Mouse (Mus musculus) midbrain, embryonic 13.5 days (tissue): ENCODE data around the gene Tfr2. TPM values are rescaled to one million over a fixed set of nuclear protein-coding genes. Genes with fewer than 3 reads are reported as not detected.

Experiments used
- ATAC-seq: fragments of 200-750 bp; cut with Nextera tagmentation; 2 replicates; pipeline ENCODE4 v1.8.0; 2017; ENCODE audit warnings: mild to moderate bottlenecking, moderate TSS enrichment, moderate library complexity
- H3K27ac ChIP-seq: fragments of 300-500 bp; sonication (generic); 2 replicates; pipeline ENCODE4 v1.5.1; 2015; ENCODE audit warnings: inconsistent platforms, mild to moderate bottlenecking, moderate library complexity
- H3K27me3 ChIP-seq: fragments of 300-500 bp; sonication (generic); 2 replicates; pipeline ENCODE4 v1.6.1; 2015; ENCODE audit warnings: mild to moderate bottlenecking, inconsistent platforms
- H3K36me3 ChIP-seq: fragments of 300-500 bp; sonication (generic); 2 replicates; pipeline ENCODE4 v1.6.1; 2015; ENCODE audit warnings: mild to moderate bottlenecking, inconsistent platforms
- H3K4me1 ChIP-seq: fragments of 300-500 bp; sonication (generic); replicated peaks from 2 replicates; pipeline ENCODE4 v1.6.1; 2015; ENCODE audit warnings: inconsistent platforms
- H3K4me2 ChIP-seq: fragments of 300-500 bp; sonication (generic); replicated peaks from 2 replicates; pipeline ENCODE4 v1.6.1; 2015; ENCODE audit warnings: moderate library complexity, mild to moderate bottlenecking, inconsistent platforms
- H3K4me3 ChIP-seq: fragments of 300-500 bp; sonication (generic); replicated peaks from 2 replicates; pipeline ENCODE4 v1.5.1; 2015; ENCODE audit warnings: mild to moderate bottlenecking, inconsistent platforms
- H3K9ac ChIP-seq: fragments of 300-500 bp; sonication (generic); replicated peaks from 2 replicates; pipeline ENCODE4 v1.6.1; 2015; ENCODE audit warnings: mild to moderate bottlenecking, inconsistent platforms
- H3K9me3 ChIP-seq: fragments of 300-500 bp; sonication (generic); 2 replicates; pipeline ENCODE4 v1.6.1; 2016; ENCODE audit warnings: mild to moderate bottlenecking, inconsistent platforms
- WGBS: fragments of 180-500 bp; shearing (Covaris S2); methylation state at CpG from one replicate; pipeline ENCODE4 v1.1.7; 2015; 5-methylcytosine and 5-hydroxymethylcytosine counted together
- polyA plus RNA-seq: library from polyadenylated mRNA; unstranded; fragments of >200 nt; fragmentation: Nextera tagmentation; extraction: Ambion mirVana; gene quantifications from 2 replicates; pipeline ENCODE4 v1.2.1, GENCODE M21; 2015

The Tfr2 gene
- polyA plus RNA-seq, 1 experiment from 2014 or later = 3.6 TPM

DNA sequence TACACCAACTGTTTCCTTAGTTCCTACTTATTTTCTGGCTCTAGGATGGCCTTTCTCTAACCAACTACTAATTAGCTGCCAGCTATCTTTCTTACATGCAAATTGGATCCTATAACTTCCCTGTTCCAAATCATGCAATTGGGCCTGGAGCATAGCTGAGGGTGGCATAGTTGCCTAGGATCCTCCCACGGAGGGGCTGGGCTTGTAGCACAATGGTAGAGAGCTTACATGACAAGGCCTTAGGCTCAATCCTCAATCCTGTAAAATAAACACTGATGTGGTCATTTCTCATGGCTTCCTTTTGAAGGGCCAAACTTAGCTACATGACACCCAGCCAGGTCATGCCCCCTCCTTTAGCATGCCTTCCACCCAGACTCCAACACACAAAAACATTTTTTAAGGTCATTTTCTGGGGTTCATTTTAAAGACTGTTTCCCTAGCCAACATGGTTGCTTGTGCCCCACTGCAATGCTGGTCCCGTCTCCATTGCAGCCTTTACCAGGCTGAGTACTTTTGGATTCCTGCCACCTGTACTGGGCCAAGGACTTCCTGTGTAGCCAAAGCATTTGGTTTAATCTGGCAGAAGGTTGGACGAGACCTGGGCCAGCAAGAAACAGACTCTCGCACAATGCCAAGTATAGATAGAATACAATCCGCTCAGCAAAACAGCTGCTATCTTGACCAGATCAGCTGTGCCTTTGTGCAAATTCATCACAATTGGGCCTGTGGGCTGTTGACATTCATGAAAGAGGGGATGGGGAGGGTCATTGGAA lies 27.7 kb upstream of the Tfr2 start:
- Histone ChIP-seq H3K27ac (no peak overlapping the region), H3K9me3 (no peaks in the 10 kb centered on the region), H3K4me3 (no peak overlapping the region), H3K4me1 (peaks cover 7% of the 10 kb centered on the region; the same call in 1 of the 2 replicates), H3K36me3 (no peaks in the 10 kb centered on the region), H3K4me2 (no peak overlapping the region), H3K9ac (no peak overlapping the region), H3K27me3 (no peaks in the 10 kb centered on the region)
- WGBS = 72% methylated on average over 5 of the region's 5 CpGs
- no peak for ATAC-seq

DNA sequence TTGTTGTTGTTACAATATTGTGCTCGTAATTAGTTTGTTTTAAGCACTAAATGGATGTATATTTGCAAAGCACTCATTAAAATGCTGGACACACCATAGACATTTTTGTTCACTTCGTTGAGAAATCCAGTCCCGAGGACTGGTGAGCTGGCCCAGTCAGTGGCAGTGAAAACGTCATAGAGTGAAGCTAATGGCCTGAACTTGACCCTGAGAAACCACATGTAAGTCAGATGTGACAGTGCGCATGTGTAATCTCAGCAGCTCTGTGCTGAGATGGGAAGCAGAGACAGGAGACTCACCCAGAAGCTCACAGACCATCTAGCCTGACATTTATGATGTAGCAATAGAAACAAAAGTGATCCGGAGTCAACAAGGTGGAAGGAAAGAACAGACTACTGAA lies 24.7 kb upstream of the Tfr2 start:
- 71% methylated on average over 6 of the region's 6 CpGs for WGBS
- H3K9me3 ChIP-seq = no peaks in the 10 kb centered on the region
- no peak overlapping the region for H3K27ac ChIP-seq
- no peak overlapping the region for H3K4me2 ChIP-seq
- no peak overlapping the region for H3K4me3 ChIP-seq
- no peak for ATAC-seq
- H3K36me3 ChIP-seq = no peaks in the 10 kb centered on the region
- H3K9ac ChIP-seq = no peak overlapping the region
- H3K27me3 ChIP-seq = no peaks in the 10 kb centered on the region
- no peaks in the 10 kb centered on the region for H3K4me1 ChIP-seq

DNA sequence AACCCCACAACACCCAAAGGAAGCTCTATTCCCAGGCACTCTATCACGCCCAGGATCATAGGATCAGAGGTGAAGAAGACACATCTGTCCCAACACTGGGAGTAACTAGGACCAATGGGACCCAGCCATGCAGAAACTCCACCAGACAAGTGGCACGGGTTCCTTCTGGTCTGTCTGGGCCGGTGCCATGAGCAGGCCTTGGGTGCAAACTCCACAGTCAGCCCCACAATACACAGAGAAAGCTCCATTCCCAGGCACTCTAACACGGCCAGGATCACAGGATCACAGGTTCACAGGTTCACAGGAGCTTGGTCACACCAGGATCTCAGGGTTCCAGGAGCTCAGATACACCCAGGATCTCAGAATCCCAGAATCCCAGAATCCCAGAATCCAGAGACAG lies 24.0 kb upstream of the Tfr2 start:
- H3K27me3 ChIP-seq = no peaks in the 10 kb centered on the region
- H3K4me1 ChIP-seq = no peaks in the 10 kb centered on the region
- no peaks in the 10 kb centered on the region for H3K36me3 ChIP-seq
- H3K4me2 ChIP-seq = no peak overlapping the region
- no peak overlapping the region for H3K4me3 ChIP-seq
- 71% methylated on average over 4 of the region's 4 CpGs for WGBS
- no peak for ATAC-seq
- no peak overlapping the region for H3K27ac ChIP-seq
- no peaks in the 10 kb centered on the region for H3K9me3 ChIP-seq
- H3K9ac ChIP-seq = no peak overlapping the region

DNA sequence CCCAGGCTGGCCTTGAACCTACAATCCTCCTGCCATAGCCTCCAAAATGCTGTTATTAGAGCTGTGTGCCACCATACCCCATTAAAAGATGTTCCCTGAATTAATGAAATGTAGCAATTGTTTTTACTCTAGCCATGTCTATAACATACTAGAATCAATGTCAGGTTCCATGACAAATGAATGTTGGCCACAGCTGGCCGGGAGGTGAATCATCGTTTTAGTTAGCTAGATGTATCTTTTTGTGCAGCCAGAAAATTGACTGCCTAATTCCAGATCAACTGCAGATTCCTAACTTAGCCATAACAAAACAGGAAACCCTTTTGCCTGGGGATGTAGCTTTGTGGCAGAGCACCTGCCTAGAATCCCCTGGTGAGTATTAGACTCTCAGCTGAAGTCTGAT lies 19.8 kb upstream of the Tfr2 start:
- Histone ChIP-seq H3K36me3 (no peaks in the 10 kb centered on the region), H3K9me3 (no peaks in the 10 kb centered on the region), H3K4me3 (no peak overlapping the region), H3K27ac (no peak overlapping the region), H3K9ac (no peak overlapping the region), H3K4me2 (no peak overlapping the region), H3K4me1 (peaks cover 11% of the 10 kb centered on the region), H3K27me3 (no peaks in the 10 kb centered on the region)
- ATAC-seq = no peak
- 88% methylated on average over 2 of the region's 2 CpGs for WGBS

DNA sequence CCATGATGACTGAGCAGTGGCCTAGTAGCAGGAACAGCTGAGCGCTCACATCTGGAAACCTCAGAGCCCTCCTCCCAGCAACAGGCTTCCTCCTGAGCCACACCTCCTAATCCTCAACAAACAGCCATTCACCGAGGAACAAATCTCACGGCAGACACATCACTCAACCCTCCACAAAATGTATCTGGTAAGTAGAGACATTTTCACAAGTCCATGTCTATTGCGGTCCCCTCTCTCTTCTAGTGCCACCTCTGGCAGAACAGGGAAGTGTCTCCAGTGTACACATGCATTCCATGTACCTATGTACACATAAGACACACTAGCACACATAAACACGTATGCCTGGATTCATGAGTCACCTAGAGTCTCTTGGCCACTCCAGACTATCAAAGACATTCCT lies 18.5 kb upstream of the Tfr2 start:
- Histone ChIP-seq H3K4me1 (peaks cover 13% of the 10 kb centered on the region), H3K27ac (no peak overlapping the region)
- WGBS = 70% methylated on average over 5 of the region's 5 CpGs

DNA sequence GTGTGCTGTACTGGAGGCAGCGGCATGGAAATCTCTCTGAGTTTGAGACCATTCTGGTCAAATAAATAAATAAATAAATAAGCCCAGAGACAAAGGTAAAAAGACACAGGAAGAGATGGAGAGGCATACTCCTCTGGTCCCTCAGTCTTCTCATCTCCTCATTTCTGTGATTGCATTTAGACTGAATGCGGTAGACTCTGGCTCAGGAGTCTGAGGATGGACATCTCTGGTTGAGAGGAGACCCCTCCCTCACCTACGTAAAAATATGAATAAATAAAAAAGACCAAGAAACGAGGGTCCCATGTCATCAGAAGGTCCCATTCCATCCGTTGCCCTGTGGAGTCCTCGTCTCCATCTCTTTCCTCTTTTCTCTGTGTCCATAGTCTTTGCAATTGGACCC lies 16.6 kb upstream of the Tfr2 start:
- Histone ChIP-seq H3K4me2 (peak overlapping the region; percentile 74), H3K27me3 (no peaks in the 10 kb centered on the region), H3K4me3 (peak overlapping the region; percentile 71), H3K9ac (peak overlapping the region; percentile 87), H3K9me3 (no peaks in the 10 kb centered on the region), H3K4me1 (peaks cover 13% of the 10 kb centered on the region), H3K36me3 (no peaks in the 10 kb centered on the region), H3K27ac (peak overlapping the region; percentile 79)
- WGBS = 24% methylated on average over 6 of the region's 6 CpGs
- peak; percentile 57; the same call in 1 of the 2 replicates for ATAC-seq

More for the DNA sequence above, 18.5 kb upstream of the Tfr2 start:
- no peak for ATAC-seq
- Histone ChIP-seq H3K27me3 (no peaks in the 10 kb centered on the region), H3K4me3 (no peak overlapping the region), H3K9me3 (no peaks in the 10 kb centered on the region), H3K9ac (no peak overlapping the region), H3K4me2 (no peak overlapping the region), H3K36me3 (no peaks in the 10 kb centered on the region)

DNA sequence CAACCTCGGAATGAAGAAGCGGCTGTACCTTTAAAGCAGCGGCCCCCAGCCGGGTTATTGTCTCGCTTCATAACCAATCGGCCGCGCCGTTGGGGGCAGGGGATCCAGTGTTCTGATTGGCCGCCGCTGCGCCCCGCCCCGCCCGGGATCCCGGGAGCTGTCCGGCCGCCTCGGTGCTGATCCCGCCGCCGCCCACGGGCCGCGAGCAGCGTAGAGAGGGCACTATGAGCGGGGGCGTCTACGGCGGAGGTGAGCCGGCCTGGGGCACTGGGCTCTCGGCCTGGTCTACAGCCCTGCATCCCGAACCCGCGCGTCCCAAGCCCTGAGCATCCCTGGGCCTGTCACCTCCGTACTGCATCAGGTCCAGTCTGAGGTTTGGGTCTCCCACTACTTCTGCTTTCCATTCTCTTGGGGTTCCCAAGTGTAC lies 16.2 kb upstream of the Tfr2 start, which contains the start of gene Actl6b:
Gene Actl6b, plus strand, starts transcription at position 107 of the 427 bp plus-strand sequence.
- no peaks in the 10 kb centered on the region for H3K36me3 ChIP-seq
- H3K9me3 ChIP-seq = no peaks in the 10 kb centered on the region
- no peaks in the 10 kb centered on the region for H3K27me3 ChIP-seq
- ATAC-seq = peak; percentile 95
- peak within 1 kb of the TSS; percentile 74 for H3K4me2 ChIP-seq
- H3K4me1 ChIP-seq = peaks cover 13% of the 10 kb centered on the region
- WGBS = 1% methylated on average over 24 of the region's 37 CpGs
- peak within 1 kb of the TSS; percentile 87 for H3K9ac ChIP-seq
- peak within 1 kb of the TSS; percentile 79 for H3K27ac ChIP-seq
- peak within 1 kb of the TSS; percentile 71 for H3K4me3 ChIP-seq

DNA sequence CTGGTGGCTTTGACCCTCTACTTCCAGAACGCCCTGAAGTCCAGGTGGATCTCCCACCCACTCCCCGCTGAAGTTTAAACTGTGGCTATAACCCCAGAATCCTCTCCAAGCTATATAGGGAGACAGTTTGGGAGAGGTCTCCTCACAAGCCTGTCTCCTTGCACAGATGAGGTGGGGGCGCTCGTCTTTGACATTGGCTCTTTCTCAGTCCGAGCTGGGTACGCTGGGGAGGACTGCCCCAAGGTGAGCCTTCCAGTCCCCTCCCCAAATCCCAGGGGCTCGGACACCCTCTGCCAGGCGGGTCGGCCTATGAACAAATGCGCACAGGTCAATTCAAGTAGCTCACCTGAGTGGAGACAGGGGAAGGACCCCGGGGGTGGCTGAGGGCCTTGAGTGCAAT lies 15.7 kb upstream of the Tfr2 start:
- Histone ChIP-seq H3K36me3 (no peaks in the 10 kb centered on the region), H3K27me3 (no peaks in the 10 kb centered on the region), H3K4me1 (peaks cover 13% of the 10 kb centered on the region), H3K4me2 (peak overlapping the region; percentile 74), H3K27ac (peak overlapping the region; percentile 79), H3K4me3 (peak overlapping the region; percentile 71), H3K9me3 (no peaks in the 10 kb centered on the region), H3K9ac (peak overlapping the region; percentile 87)
- ATAC-seq = peak; percentile 60
- 53% methylated on average over 11 of the region's 11 CpGs for WGBS

DNA sequence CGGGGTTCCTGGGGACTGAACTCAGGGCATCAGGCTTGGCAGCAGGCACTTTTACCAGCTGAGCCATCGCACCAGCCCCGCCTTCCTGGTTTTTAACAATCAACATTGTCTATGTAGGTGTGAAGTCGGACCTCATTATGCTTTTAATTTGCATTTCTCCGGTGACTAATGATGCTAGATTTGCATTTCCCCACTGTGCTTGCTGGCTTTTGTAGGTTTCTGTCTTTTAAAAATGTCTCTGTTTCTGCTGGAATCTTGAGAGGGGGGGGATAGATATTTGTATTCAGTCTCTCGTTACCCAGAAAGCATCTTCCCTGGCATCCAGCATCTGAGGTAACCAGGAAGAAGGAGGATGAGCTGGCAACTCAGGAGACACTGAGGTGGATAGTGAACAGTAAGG lies 8.1 kb upstream of the Tfr2 start:
- H3K27me3 ChIP-seq = 0 out of 2 replicates have a peak, but pooled peaks cover 4% of the 10 kb centered on the region
- no peak overlapping the region for H3K9ac ChIP-seq
- no peak overlapping the region for H3K4me3 ChIP-seq
- H3K4me1 ChIP-seq = no peaks in the 10 kb centered on the region
- no peak overlapping the region for H3K4me2 ChIP-seq
- ATAC-seq = no peak
- no peaks in the 10 kb centered on the region for H3K9me3 ChIP-seq
- no peak overlapping the region for H3K27ac ChIP-seq
- WGBS = 78% methylated on average over 6 of the region's 6 CpGs
- peaks cover 32% of the 10 kb centered on the region for H3K36me3 ChIP-seq

DNA sequence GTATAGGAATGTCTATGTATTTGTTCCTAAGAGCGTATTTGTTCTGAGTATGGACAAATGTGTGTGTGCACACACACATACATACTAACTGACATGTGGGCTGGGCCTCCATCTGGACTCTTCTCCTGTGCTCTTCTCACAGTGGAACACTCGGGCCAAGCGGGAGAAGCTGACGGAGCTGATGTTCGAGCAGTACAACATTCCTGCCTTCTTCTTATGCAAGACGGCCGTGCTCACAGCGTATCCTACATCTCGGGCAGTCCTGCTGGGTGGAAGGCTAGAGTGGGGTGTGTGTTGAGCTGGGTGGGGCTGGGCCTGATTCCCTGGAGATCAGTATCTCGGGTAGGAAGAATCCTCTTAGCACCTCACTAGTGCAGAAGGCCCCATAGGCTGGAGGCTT lies 6.7 kb upstream of the Tfr2 start:
- ATAC-seq = no peak
- Histone ChIP-seq H3K27ac (no peak overlapping the region), H3K9ac (no peak overlapping the region), H3K4me2 (no peak overlapping the region), H3K36me3 (peaks cover 44% of the 10 kb centered on the region), H3K9me3 (no peaks in the 10 kb centered on the region), H3K4me3 (no peak overlapping the region), H3K4me1 (no peaks in the 10 kb centered on the region), H3K27me3 (0 out of 2 replicates have a peak, but pooled peaks cover 4% of the 10 kb centered on the region)
- WGBS = 76% methylated on average over 10 of the region's 10 CpGs

DNA sequence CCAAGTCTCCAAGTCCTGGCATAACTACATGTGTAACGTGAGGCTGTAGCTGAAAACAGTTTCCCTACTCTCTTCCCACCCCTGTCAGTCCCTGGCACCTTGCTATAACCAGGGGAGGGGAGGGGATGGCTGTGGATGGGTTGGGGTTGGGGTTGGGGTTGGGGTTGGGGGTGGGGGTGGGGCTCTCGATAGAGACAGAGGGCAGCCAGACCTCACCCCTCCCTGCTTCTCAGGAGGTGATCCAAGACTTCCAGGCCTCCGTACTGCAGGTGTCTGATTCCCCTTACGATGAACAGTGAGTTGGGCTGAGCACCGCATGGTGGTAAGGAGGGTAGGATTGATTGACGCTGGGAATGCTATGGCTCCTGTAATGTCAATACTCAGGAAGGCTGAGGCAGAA lies 3.9 kb upstream of the Tfr2 start:
- H3K27ac ChIP-seq = no peak overlapping the region
- 82% methylated on average over 6 of the region's 6 CpGs for WGBS

DNA sequence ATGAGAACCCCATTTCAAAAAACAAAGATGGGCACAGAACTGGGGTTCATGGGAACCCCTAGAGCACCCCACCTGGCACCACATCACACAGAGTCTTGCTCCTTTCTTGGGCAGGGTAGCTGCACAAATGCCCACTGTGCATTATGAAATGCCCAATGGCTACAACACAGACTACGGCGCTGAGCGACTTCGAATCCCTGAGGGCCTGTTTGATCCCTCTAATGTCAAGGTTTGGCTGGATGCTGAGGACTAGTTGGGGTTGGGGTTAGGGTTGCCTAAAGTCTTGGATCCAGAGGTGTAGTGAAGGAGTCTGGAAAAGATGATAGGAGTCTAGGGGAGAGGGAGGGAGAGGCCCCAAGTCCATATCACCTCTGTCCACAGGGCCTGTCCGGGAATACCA lies 3.2 kb upstream of the Tfr2 start:
- H3K4me3 ChIP-seq = no peak overlapping the region
- no peaks in the 10 kb centered on the region for H3K9me3 ChIP-seq
- H3K36me3 ChIP-seq = peaks cover 36% of the 10 kb centered on the region
- no peak for ATAC-seq
- no peak overlapping the region for H3K9ac ChIP-seq
- H3K4me1 ChIP-seq = no peaks in the 10 kb centered on the region
- H3K27me3 ChIP-seq = no peaks in the 10 kb centered on the region
- WGBS = 95% methylated on average over 5 of the region's 5 CpGs
- no peak overlapping the region for H3K27ac ChIP-seq
- H3K4me2 ChIP-seq = no peak overlapping the region

More for the DNA sequence above, 3.9 kb upstream of the Tfr2 start:
- Histone ChIP-seq H3K4me1 (no peaks in the 10 kb centered on the region), H3K9me3 (no peaks in the 10 kb centered on the region), H3K4me2 (no peak overlapping the region), H3K27me3 (no peaks in the 10 kb centered on the region), H3K4me3 (no peak overlapping the region), H3K36me3 (peaks cover 36% of the 10 kb centered on the region), H3K9ac (no peak overlapping the region)
- ATAC-seq = no peak
